Mouse (Mus musculus): ENCODE measurements around the gene Fkbp2.
A peak's percentile ranks its signal among the peaks of the same experiment; 100 is the strongest.

DNA sequence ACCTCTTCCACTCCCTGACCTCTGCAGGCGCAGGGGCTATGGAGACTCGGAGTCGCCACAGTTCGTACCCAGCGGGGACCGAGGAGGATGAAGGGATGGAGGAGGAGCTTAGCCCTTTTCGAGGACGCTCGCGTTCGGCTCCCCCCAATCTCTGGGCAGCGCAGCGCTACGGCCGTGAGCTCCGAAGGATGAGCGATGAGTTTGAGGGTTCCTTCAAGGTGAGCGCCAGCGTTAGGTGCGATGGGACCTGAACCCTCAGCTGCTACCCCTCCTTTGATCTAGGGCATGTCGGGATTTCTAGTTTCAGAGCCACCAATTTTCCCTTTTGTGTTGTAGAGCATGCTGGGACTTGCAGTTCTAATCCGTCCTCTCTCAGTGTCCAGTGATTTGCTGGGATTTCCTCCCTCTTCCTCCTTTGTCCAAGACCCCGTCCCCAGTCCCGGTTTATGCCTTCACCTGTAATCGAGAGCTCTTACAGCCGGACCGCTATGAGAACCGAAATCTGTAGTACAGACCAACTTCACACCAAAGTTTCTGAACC lies 29.6 kb downstream of the Fkbp2 start:
- TF ChIP-seq POLR2A (IDR thresholded peaks at IDR 0.05; ENCODE audit: control insufficient read depth, low read depth, low read length) (peak; percentile 37; the same call in 1 of the 2 replicates), CTCF (IDR thresholded peaks at IDR 0.05; ENCODE audit: control insufficient read depth, insufficient read depth, insufficient replicate concordance, low read depth, low read length) (no peak)

Measured in testis, adult 2 months (tissue).